Mouse (Mus musculus) neutrophil, adult 5-6 weeks (primary cell): ENCODE measurements around the gene Tut7. TPM values are rescaled to one million over a fixed set of nuclear protein-coding genes. Genes with fewer than 3 reads are reported as not detected.
"Not testable (repeated sequence)": the region's sequence is repeated elsewhere in the genome, so short reads cannot be mapped to it uniquely, and the experiment has no call there.

Experiments used
- ATAC-seq: fragments of 151-379, 151-347 bp; 2 replicates; pipeline ENCODE4 v1.8.0; 2017; ENCODE audit warnings: mild to moderate bottlenecking, moderate TSS enrichment; ENCODE audit not compliant: insufficient number of reproducible peaks, poor library complexity, low FRiP score, severe bottlenecking; ENCODE audit errors: extremely low read depth
- total RNA-seq: library from RNA; stranded (forward); fragments of 200-1000 nt; gene quantifications from 2 replicates; pipeline ENCODE4 v1.2.3, GENCODE M21; 2017

Gene Tut7
- total RNA-seq, 1 experiment from 2014 or later, result 433 TPM

DNA sequence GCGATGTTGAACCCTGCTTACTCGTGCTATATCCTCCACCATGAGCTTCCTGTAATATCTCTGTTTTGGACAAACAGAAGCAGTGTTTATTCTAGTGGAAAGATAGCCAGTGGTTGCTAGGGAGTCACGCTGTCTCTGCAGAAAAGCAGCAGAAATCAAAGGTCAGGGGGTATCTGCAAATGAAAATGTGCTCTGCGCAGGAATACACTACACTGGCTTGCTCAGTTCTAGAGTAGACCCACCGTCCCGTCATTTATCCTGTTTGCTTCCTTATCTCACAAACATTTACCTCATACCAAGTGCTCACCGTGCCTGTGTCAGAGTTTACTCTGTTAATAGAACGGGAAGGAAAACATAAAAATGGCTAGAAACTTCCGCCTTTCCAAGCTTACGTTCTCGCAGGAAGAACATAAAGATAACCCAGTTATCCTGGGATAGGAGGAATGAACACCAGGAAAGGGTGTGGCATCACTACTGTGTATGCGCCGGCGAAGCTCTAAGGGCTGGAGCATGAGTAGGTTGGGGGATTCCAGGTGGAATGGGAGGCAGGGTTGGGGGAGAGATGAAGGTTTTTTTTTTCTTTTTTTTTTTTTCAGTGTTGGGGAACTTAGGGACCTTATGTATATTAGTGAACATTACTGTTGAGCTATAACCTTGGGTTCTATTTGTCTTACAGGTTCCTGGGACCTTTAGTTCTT lies 13.3 kb upstream of the Tut7 start:
- no peak for ATAC-seq

DNA sequence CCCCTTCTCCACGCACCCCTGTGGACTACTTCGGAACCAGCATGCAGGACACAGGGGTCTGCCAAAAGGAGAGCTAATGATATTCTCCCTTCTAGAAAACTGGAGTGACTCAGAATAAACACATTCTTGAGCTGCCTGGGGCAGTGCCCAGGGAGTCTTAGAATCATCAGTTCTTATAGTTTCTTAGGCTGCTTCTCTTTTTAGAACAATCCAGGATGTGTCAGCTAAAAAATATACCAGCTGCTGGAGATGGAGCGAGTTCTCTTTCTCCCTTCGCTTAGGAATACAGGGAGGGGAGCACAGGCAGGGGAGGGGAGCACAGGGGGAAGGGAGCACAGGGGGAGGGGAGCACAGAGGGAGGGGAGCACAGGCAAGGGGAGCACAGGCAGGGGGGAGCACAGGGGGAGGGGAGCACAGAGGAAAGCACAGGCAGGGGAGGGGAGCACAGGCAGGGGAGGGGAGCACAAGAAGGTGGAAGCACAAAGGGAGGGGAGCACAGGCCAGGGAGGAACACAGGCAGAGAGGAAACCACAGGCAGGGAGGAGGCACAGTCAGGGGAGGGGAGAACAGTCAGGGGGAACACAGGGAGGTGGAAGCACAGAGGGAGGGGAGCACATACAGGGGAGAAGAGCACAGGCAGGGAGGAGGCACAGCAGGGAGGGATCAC lies 12.0 kb upstream of the Tut7 start:
- ATAC-seq, result no peak

DNA sequence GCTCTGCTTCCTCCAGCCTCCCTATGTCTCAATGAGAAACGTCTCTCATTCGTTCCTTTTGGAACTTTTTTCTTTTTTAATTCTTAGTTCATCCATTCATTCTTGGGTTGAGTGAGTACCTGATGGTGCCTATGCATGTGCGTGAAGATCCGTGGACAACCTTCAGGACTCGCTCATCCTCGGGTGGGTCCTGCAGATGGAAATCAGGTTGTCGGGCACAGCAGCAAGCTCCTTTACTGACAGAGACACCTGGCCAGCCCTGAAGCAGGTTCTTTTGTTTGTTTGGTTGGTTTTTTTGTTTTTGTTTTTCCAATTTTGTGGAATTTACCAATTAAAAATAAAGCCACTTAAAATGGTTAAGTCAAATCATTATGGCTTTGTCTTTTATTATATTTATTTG lies 9.9 kb upstream of the Tut7 start:
- no peak for ATAC-seq

GRCm38 (mm10) chr13:59832454-59832853 lies 9.5 kb upstream of the Tut7 start:
- no peak for ATAC-seq

DNA sequence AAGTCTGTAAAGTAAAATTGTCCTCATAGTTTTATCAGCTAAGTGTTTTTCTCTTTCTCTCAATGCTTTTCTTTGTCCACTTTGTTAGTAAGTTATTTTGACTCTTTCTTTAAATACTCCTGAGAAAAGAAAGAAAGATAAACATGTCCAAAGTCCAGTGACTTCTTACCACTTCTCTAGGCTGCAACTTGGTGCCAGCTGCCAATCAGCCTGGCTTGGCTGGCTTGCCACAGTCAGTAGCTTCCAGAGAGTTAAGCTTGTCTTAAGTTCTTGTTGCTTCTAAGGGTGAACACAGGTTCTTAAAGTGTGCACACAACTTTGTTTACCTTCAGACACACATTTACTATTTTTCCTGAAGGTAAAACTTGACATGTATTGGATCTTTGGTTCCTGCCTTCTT lies 3.0 kb upstream of the Tut7 start:
- no peak for ATAC-seq

GRCm38 (mm10) chr13:59820836-59821235 lies 2.1 kb downstream of the Tut7 start:
- no peak for ATAC-seq

DNA sequence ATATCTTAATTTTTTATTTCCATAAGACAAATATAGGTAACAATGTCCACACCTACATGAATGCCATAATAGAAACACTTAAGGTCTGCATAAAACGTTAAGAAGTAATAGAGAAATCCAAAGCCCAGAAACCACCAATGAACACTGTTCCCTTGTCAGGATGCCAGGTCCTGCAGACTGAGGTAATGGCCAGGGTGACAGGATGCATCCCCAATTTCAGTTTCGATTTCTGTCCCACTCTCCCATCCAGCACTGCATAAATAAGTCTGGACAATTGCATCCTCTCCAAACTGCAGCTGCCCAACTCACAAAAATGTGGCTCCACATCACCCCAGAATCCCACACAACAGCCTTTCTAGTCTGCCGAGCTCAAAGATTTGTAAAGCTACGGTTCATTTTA lies 2.8 kb downstream of the Tut7 start:
- no peak for ATAC-seq

DNA sequence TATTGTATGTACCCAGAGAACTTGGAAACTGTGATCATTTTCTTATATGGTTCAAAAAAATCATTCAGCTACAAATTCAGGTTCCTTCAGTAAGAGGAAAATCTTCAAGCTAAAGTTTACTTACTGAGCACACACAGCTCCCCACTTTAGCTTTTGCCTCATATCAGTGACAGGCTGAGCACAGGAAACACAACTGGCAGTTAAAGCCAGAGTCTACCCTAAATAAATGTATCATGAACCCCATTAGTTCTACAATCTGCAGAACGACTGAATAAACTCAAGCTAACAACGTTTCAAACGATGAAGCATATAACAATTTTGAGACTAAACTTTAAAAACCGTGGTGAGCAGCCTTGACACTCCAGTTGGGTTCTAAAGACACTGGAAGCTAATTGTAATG lies 5.6 kb downstream of the Tut7 start:
- ATAC-seq, result no peak

DNA sequence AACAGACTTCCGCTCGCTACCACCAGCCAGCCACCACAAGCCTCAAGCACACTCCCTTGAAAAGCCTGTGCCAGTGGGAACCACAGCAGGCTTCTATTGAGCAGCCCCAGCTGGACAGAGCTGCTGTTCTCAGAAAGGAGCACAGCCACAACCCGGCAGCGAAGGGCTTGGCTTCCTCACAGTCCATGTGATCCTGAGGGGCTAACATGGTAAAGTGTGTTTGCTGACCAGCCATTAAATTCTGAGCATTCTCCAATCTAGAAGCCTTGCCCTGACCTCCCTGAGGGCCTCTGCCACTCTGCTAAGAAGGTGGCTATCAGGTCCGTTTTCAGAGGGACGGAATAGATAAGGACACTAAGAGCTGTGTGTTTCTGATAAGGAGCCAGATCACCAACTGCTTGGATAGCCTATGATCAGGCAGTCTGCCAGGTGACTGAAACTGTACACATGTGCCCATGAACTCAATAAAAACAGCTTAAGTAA lies 8.8 kb downstream of the Tut7 start:
- no peak for ATAC-seq

DNA sequence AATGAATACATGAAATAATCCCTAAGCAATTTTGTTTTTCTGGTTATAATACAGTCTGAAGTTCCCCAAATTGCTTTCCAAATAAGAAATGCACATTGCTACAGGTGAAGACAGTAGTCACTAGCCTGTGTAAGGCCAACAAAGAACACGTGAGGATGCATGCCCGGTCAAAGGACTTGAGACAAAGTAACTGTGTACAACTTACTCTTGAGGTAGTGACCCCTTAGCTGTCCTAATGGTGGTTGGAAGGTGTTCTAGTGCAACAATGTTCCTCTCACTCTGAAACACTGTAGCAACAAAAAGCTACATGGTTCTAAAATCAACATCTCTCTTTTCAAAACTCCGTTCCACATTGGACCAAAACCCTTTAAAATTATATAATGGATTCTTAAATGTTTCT lies 11.4 kb downstream of the Tut7 start:
- no peak for ATAC-seq

GRCm38 (mm10) chr13:59801000-59801399 lies 21.9 kb downstream of the Tut7 start:
- no peak for ATAC-seq

DNA sequence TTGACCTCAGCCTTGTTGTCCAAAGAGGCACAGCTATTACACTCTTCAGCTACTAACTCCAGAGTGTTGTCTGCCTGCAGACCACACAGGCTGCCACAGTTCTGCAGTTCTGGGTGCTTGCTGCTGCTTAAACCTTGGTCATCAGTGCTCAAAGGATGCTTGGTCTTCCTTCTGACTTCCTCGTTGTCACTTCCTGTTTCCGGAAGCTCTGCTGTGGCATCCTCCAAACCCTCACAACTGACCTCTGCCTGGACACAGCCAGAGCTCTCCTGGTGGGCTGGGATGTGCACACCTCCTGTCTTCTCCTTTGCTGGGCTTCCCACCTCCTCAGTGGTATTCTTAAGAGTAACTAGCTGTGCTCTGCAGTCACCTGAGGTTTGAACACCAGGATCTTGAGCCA lies 22.9 kb downstream of the Tut7 start:
- ATAC-seq, result 0 out of 2 replicates have a peak, but pooled peaks have one; percentile 8

GRCm38 (mm10) chr13:59798306-59798705 lies 24.6 kb downstream of the Tut7 start:
- no peak for ATAC-seq

- no peak for ATAC-seq
These were observed 26.5 kb downstream of the Tut7 start for GRCm38 (mm10) chr13:59796466-59796848.

GRCm38 (mm10) chr13:59795807-59796465 lies 27.0 kb downstream of the Tut7 start:
- ATAC-seq, result no peak

DNA sequence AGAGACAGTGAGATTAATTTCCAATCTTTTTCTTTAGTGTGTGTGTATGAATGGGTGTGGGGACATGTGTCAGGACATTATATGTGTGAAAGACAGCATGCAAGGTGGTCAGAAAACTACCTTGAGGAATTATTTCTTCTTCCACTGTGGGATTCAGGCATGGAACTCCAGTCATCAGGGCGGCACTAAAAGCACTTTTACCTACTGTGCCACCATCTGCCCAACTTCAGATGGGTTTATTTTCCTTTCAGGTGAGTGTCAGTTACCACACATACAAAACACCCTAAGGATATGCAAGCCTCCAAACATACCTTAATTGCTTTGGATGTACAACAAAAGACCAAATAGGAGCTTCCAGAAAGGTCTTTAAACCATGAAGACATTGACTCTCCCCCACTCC lies 28.2 kb downstream of the Tut7 start:
- ATAC-seq, result no peak

GRCm38 (mm10) chr13:59782145-59782544 lies 40.8 kb downstream of the Tut7 start, which contains the start of gene Gm49354:
Gene Gm49354 (minus strand): TSS chr13:59782245.
- ATAC-seq, result no peak

- not testable (repeated sequence) for ATAC-seq
These were observed 43.1 kb downstream of the Tut7 start for GRCm38 (mm10) chr13:59779744-59780264.

DNA sequence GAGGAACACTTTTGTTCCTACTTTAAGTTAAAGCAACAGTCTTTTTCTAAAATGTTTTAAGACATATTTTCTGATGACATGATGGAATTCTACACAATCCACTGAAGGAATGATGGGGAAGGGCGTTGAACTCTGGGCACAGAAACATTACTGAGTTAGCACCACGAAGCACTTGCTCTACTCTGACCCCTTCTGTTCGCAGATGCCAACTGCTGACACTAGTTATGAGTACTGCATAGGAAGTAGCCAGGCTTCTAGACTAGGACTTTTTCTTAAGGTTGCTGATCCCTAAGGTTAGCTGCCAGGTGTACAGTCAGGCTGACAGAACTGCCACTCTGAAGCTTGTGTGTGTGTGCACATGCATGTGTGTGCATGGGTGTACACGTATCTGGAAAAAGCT lies 43.7 kb downstream of the Tut7 start:
- ATAC-seq, result no peak

- ATAC-seq, result no peak
These were observed 47.8 kb downstream of the Tut7 start for GRCm38 (mm10) chr13:59775168-59775567.
